Mouse (Mus musculus): Measurements from ENCODE around the gene Fsd2. TPM values are rescaled to one million over a fixed set of nuclear protein-coding genes. Genes with fewer than 3 reads are reported as not detected.

Fsd2 gene
- polyA plus RNA-seq, 1 experiment from 2014 or later: 0.08 TPM

DNA sequence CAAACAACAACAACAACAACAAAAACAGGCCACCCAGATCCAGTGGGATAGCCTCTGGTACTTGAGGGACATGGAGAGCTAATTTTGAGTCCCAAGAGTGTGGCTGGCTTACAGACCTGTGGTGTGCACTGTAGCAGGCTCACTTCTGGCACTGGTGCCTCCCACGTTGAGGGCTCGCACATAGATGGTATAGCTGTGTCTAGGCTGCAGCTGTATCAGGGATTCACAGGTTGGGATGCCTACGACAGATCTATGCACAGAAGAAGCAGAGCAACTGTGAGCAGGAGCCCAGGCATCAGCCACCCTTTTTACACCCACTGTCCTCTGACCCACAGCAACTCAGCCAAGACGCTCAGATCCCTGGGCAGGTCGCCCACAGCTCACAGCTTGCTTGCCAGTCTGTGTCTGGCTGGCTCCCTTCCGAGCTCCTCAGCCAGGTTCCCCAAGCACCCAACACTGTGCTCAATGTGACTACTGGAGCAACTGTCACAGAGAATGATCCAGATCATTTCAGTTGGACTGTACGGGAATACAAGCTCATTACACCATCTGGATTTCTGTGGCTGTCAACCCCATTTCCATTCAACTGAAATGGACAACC, 24.7 kb downstream of the Fsd2 start:
- Histone ChIP-seq H3K27me3 (replicated peaks; ENCODE audit: control insufficient read depth, insufficient read depth, low read length) (no peaks in the 10 kb centered on the region), H3K4me1 (replicated peaks; ENCODE audit: control insufficient read depth, insufficient read depth, low read length) (no peaks in the 10 kb centered on the region), H3K4me2 (replicated peaks; ENCODE audit: low read depth) (no peak overlapping the region), H3K36me3 (ENCODE audit: control insufficient read depth, insufficient read depth) (no peaks in the 10 kb centered on the region), H3K4me3 (ENCODE audit: low read depth, low read length) (no peak overlapping the region), H3K9me3 (ENCODE audit: control insufficient read depth) (no peaks in the 10 kb centered on the region), H3K9ac (ENCODE audit: low read depth, low read length) (no peak overlapping the region), H3K27ac (ENCODE audit: low read depth, low read length) (no peak overlapping the region)
- no peak for TF ChIP-seq CTCF (IDR thresholded peaks at IDR 0.05; ENCODE audit: low read depth)
- 86% methylated on average over 7 of the region's 7 CpGs for WGBS
- ATAC-seq: no peak

GRCm38 (mm10) chr7:81540999-81541398, 25.7 kb downstream of the Fsd2 start:
- Histone ChIP-seq H3K4me3 (ENCODE audit: low read depth, low read length) (no peak overlapping the region), H3K27me3 (replicated peaks; ENCODE audit: control insufficient read depth, insufficient read depth, low read length) (no peaks in the 10 kb centered on the region), H3K4me1 (replicated peaks; ENCODE audit: control insufficient read depth, insufficient read depth, low read length) (no peaks in the 10 kb centered on the region), H3K9ac (ENCODE audit: low read depth, low read length) (no peak overlapping the region), H3K9me3 (ENCODE audit: control insufficient read depth) (no peaks in the 10 kb centered on the region), H3K36me3 (ENCODE audit: control insufficient read depth, insufficient read depth) (0 out of 2 replicates have a peak, but pooled peaks cover under 1% of the 10 kb centered on the region), H3K4me2 (replicated peaks; ENCODE audit: low read depth) (no peak overlapping the region), H3K27ac (ENCODE audit: low read depth, low read length) (no peak overlapping the region)
- ATAC-seq: no peak
- TF ChIP-seq CTCF (IDR thresholded peaks at IDR 0.05; ENCODE audit: low read depth): no peak
- WGBS: 65% methylated on average over 1 of the region's 1 CpGs

DNA sequence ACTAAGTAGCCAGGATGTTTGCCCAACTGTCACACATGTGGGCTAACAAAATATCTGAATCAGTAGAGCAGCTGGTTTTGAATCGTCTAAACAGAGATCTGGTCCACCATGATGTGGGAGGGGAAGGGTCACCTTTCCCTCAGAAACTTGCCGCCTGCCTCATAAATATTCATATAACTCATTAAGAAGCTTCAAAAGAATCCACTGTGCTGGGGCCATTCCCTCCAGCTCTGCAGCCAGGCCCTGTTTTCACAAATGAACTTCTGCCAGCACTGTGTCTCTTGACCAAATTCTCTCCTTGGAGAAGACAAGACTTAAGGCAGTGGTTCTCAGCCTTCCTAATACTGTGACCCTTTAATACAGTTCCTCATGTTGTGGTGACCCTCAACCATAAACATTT, 27.2 kb downstream of the Fsd2 start:
- no peak for TF ChIP-seq CTCF (IDR thresholded peaks at IDR 0.05; ENCODE audit: low read depth)
- H3K27me3 ChIP-seq (replicated peaks; ENCODE audit: control insufficient read depth, insufficient read depth, low read length): no peaks in the 10 kb centered on the region
- no peak overlapping the region for H3K4me2 ChIP-seq (replicated peaks; ENCODE audit: low read depth)
- no peak for ATAC-seq
- H3K4me1 ChIP-seq (replicated peaks; ENCODE audit: control insufficient read depth, insufficient read depth, low read length): no peaks in the 10 kb centered on the region
- WGBS: 54% methylated on average over 2 of the region's 2 CpGs
- no peak overlapping the region for H3K4me3 ChIP-seq (ENCODE audit: low read depth, low read length)
- no peak overlapping the region for H3K9ac ChIP-seq (ENCODE audit: low read depth, low read length)
- H3K27ac ChIP-seq (ENCODE audit: low read depth, low read length): no peak overlapping the region
- no peaks in the 10 kb centered on the region for H3K9me3 ChIP-seq (ENCODE audit: control insufficient read depth)
- 0 out of 2 replicates have a peak, but pooled peaks cover 7% of the 10 kb centered on the region for H3K36me3 ChIP-seq (ENCODE audit: control insufficient read depth, insufficient read depth)

DNA sequence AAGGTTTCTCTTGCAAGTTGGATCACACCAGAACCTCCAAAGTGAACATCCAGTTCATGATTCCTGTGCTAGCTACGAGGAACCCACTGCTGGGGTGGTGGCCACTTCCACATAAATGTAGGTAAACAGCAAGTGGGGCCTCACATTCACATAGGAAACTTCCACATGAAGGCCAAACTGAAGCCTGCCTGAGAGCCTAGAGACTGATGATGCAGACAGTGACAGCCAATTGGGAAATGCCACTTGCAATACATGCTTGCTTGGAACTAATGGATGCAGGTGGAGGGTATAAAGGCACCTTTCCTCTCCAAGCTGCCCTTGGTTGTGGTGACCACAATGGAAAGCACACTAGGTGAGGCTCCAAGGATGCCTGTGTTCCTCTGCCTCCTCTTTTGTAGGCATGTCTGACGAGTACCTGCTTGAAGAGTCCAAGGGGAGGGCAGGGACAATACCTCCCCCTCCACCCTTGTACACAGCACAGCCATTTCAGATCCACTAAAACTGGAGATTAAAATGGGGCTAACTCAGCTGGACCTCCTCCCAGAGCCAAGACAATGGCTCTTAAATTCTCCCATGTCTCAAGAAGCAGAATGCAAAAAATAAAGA, 28.6 kb downstream of the Fsd2 start:
- TF ChIP-seq CTCF (IDR thresholded peaks at IDR 0.05; ENCODE audit: low read depth): no peak
- peaks cover 19% of the 10 kb centered on the region for H3K36me3 ChIP-seq (ENCODE audit: control insufficient read depth, insufficient read depth)
- no peak for ATAC-seq
- H3K27ac ChIP-seq (ENCODE audit: low read depth, low read length): no peak overlapping the region
- no peaks in the 10 kb centered on the region for H3K9me3 ChIP-seq (ENCODE audit: control insufficient read depth)
- H3K4me1 ChIP-seq (replicated peaks; ENCODE audit: control insufficient read depth, insufficient read depth, low read length): no peaks in the 10 kb centered on the region
- H3K4me2 ChIP-seq (replicated peaks; ENCODE audit: low read depth): no peak overlapping the region
- 79% methylated on average over 2 of the region's 2 CpGs for WGBS
- no peak overlapping the region for H3K4me3 ChIP-seq (ENCODE audit: low read depth, low read length)
- no peaks in the 10 kb centered on the region for H3K27me3 ChIP-seq (replicated peaks; ENCODE audit: control insufficient read depth, insufficient read depth, low read length)
- no peak overlapping the region for H3K9ac ChIP-seq (ENCODE audit: low read depth, low read length)

DNA sequence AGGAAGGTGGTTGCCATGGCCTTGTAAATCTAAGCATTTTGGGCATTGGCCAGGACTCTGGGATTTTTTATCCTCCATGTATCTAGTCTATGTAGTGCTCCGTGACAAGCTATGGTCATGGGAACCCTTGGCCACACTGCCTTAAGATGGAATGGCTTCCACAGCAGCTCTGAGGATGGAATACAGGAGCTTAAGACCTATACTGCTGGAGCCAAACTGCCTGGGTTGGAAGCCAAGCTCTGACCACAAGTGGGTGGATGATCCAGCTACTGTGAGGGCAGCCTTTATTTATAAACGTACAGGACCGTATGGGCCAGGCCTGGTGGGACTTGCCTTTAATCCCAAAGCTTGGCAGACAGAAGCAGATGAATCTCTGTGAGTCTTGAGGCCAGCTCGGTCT, 30.3 kb downstream of the Fsd2 start:
- no peak overlapping the region for H3K4me3 ChIP-seq (ENCODE audit: low read depth, low read length)
- no peaks in the 10 kb centered on the region for H3K27me3 ChIP-seq (replicated peaks; ENCODE audit: control insufficient read depth, insufficient read depth, low read length)
- no peaks in the 10 kb centered on the region for H3K9me3 ChIP-seq (ENCODE audit: control insufficient read depth)
- no peak for TF ChIP-seq CTCF (IDR thresholded peaks at IDR 0.05; ENCODE audit: low read depth)
- H3K27ac ChIP-seq (ENCODE audit: low read depth, low read length): no peak overlapping the region
- no peak overlapping the region for H3K9ac ChIP-seq (ENCODE audit: low read depth, low read length)
- 89% methylated on average over 4 of the region's 4 CpGs for WGBS
- no peaks in the 10 kb centered on the region for H3K4me1 ChIP-seq (replicated peaks; ENCODE audit: control insufficient read depth, insufficient read depth, low read length)
- H3K36me3 ChIP-seq (ENCODE audit: control insufficient read depth, insufficient read depth): peaks cover 36% of the 10 kb centered on the region
- H3K4me2 ChIP-seq (replicated peaks; ENCODE audit: low read depth): no peak overlapping the region
- no peak for ATAC-seq

DNA sequence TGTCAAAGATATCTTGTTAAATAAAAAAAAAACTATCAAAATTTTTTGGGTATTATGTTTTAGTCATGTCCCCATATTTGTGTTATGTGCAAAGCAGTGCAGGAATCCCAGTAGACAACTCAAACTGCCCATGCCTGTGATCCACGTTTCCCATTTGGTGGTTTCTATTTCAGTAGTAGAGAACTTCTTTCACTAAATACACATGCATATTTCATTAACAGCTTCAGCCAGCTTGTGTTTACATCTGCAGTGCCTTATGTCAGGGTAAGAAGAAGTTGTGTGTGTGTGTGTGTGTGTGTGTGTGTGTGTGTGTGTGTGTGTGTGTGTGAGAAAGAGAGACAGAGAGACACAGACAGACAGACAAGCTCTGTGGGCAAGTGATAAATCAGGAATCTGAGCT, 35.3 kb downstream of the Fsd2 start:
- Histone ChIP-seq H3K36me3 (ENCODE audit: control insufficient read depth, insufficient read depth) (peaks cover 71% of the 10 kb centered on the region), H3K9me3 (ENCODE audit: control insufficient read depth) (no peaks in the 10 kb centered on the region), H3K4me2 (replicated peaks; ENCODE audit: low read depth) (no peak overlapping the region), H3K27me3 (replicated peaks; ENCODE audit: control insufficient read depth, insufficient read depth, low read length) (no peaks in the 10 kb centered on the region), H3K27ac (ENCODE audit: low read depth, low read length) (no peak overlapping the region), H3K9ac (ENCODE audit: low read depth, low read length) (no peak overlapping the region), H3K4me1 (replicated peaks; ENCODE audit: control insufficient read depth, insufficient read depth, low read length) (no peaks in the 10 kb centered on the region), H3K4me3 (ENCODE audit: low read depth, low read length) (no peak overlapping the region)
- 78% methylated on average over 1 of the region's 1 CpGs for WGBS
- TF ChIP-seq CTCF (IDR thresholded peaks at IDR 0.05; ENCODE audit: low read depth): no peak
- ATAC-seq: no peak
